Mouse (Mus musculus): ENCODE data around the gene Slc39a13.
"Not testable (repeated sequence)": the region's sequence is repeated elsewhere in the genome, so short reads cannot be mapped to it uniquely, and the experiment has no call there.

Slc39a13 gene

DNA sequence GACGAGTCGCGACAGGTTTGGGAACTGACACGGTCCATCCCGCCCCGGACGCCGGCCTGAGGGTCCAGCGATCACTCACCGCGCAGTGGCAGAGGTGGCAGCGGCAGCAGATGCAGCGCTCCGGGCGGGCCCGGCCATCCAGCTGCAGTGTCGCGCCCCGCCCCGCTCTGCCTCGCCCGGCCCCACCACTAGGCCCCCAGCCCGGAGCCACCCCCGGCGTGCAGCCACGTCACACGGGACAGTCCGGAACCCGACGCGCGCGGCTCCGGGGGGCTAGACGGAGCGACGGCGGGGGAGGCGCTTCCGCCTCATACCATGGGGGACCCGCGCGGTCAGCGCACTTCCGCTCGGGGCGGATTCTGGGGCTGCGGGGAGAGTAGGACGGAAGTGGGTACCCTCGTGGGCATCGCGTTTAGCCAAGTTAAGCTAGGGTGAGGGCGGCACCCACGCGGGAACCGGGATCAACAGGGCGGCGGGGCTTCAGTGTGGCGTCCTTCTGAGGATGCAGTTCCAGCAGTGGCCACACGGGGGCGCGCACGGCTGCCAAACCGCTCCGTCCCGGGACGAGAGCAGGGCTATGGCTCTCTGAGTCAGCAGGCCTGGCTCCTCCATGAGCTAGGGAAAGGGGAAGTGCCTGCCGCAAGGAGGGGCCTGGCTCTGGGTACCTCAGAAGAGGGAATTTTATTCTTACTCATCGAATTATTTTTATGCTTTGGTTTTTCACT is at the start of gene Slc39a13:
TSS of gene Slc39a13 (minus strand) at position 342 of the 725 bp plus-strand sequence.
- DNase-seq: peak; percentile 92

- no peak for DNase-seq
Observed at GRCm38 (mm10) chr2:91119551-91119950, 49.3 kb upstream of the Slc39a13 start.

GRCm38 (mm10) chr2:91119061-91119460 is 48.8 kb upstream of the Slc39a13 start:
- DNase-seq: no peak

DNA sequence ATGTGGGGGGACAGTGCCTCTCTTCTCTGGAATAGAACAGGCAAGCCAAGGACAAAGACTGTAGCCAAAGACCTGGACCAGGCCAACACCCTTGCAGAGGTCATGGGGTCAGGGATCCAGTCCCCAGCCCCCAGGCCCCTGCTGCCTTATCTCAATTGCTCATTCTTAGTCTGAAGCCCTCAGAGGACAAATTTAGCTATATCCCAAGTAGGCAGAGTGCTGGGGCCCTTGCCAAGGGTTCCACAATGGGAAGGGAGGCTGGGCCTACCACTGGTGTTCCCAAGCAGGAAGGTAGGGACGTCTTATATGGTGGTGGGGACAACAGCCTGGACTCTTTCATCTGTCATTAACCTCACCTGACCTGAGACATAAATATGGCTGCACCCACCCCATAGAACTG is 48.4 kb upstream of the Slc39a13 start:
- DNase-seq: no peak

- DNase-seq: no peak
Observed at GRCm38 (mm10) chr2:91117585-91118275, 47.5 kb upstream of the Slc39a13 start, which contains the start of gene Mybpc3. Mybpc3 (plus strand) TSS chr2:91118144.

- DNase-seq: no peak
Observed at GRCm38 (mm10) chr2:91116842-91117241, 46.6 kb upstream of the Slc39a13 start.

- no peak for DNase-seq
Observed at GRCm38 (mm10) chr2:91115578-91115970, 45.4 kb upstream of the Slc39a13 start.

DNA sequence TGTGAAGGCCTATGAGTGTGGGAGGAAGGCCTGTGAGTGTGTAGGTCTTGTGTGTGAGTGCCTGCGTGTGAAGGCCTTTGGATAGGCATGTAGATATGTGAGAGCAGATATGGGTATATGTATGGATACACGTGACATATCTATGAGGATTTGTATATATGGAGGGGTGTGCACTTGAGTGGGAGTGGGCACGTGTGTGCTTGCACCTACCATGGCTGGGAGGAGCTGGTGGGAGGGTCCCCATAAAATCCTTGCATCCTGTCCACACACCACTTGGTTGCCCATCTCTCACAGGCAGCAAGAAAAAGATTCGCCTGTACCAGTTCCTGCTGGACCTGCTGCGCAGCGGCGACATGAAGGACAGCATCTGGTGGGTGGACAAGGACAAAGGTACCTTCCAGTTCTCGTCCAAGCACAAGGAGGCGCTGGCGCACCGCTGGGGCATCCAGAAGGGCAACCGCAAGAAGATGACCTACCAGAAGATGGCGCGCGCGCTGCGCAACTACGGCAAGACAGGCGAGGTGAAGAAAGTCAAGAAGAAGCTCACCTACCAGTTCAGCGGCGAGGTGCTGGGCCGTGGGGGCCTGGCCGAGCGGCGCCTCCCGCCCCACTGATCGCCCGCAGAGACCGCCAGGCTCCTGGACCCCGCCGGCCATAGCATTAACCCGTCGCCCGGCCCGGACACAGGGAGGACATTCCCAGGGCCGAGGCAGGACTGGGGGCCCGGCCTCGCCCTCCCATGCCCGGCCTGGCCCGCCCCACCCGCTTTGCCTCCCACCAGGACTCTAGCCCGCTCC is 44.8 kb upstream of the Slc39a13 start:
- peak; percentile 96 for DNase-seq

DNA sequence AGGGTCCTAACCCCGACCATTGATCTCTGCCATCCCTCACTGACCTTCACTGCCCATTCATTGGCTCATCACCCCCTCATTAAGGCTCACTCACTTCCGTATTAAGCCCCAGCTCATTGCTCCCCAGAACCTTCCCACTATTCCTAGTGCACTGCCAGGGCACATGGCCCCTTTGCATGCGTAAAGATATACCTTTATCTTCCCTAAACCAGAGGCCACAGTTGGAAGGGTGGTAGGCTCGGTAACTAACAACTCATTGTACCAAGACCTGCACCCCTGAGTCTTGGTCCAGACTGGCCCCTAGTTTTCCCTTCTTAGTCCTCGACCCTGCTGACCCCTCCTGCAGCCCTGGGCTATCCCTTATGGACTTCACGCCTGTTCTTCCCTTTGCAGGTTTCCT is 43.6 kb upstream of the Slc39a13 start:
- no peak for DNase-seq

- DNase-seq: no peak
Observed at GRCm38 (mm10) chr2:91113334-91113733, 43.1 kb upstream of the Slc39a13 start.

GRCm38 (mm10) chr2:91112491-91112890 is 42.3 kb upstream of the Slc39a13 start:
- DNase-seq: no peak

DNA sequence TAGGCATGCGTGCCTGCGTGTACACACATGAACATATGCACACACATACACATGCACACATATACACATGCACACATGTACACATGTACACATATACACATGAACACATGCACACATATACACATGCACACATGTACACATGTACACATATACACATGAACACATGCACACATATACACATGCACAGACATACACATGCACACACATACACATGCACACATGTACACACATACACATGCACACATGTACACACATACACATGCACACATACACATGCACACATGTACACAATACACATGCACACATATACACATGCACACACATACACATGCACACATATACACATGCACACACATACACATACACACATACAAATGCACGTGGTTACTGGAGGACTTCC is 41.6 kb upstream of the Slc39a13 start:
- not testable (repeated sequence) for DNase-seq

- no peak for DNase-seq
Observed at GRCm38 (mm10) chr2:91110429-91110828, 40.2 kb upstream of the Slc39a13 start.

DNA sequence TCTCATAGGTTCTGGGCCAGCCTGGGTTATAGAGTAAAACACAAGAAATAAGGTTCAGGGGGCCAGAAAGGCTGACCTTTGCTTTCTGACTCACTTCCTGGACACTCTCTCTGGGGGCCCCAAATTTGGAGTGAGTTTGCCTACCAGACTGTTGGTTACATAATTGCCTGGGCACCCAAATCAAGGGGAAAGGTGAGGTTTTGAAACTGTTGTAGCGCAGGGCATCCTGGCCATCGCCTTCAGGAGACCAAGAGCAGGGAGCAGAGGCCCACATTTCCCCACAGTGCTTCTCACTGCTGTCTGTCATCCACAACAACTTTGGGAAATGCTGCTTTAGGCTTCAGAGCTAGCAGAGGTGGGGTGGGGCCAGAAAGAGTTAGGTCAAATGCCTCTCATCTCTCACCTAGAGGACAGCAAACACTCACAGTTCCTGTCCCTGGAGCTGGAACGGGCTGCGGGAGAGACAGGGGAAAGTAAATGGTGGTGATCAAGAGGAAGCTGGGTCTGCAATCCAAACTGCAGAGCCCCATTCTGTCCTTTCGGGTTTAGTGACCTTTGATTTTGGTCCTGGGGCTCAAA is 39.7 kb upstream of the Slc39a13 start:
- no peak for DNase-seq

GRCm38 (mm10) chr2:91109241-91109640 is 39.0 kb upstream of the Slc39a13 start:
- no peak for DNase-seq

DNA sequence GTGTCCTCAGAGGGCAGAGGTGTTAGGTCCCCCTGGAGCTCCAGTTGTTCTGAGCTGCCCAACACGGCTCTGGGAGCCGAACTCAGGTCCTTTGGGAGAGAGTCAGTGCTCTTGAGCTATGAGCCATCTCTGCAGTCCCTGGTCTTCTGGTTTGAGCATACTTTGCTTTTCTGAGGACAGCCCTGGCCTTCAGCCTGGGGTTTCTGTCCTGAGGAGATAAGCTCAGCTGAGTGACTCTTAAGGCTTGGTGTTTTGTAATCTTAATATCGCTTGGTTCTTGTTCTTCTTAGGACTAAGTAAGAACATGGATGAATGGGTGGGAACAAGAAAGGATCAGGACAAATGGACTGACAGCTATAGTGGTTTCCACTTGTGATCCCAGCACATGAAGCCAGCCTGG is 37.9 kb upstream of the Slc39a13 start:
- no peak for DNase-seq

DNA sequence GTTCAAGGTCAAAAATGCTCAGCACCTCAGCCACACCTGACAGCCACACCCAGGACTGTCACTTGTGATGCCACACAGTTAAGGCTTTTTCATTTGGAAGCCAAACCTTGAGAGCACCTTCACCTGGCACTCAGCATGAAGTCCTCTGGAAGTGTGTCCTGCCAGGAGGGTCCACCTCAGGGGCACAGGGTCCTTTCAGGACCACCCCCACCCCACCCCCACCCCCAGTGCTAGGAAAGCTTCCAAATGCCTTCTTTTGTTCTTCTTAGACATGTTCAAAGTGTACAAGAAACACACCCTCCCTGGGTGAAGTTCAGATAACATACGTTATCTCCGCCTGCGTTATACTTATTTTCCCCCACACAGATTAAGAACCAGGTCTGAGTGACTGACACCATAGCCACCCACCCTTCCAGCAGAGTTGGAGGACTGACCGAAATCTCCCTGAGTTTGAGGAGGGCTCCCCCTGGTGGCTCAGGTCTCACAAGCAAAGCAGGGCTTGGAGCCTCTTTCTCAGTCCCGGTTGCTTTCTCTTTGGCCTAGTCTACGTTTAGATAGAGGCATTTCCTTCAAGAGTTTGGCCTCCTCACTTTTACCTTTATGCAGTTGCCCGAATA is 31.0 kb upstream of the Slc39a13 start:
- DNase-seq: peak; percentile 96

- no peak for DNase-seq
Observed at GRCm38 (mm10) chr2:91098156-91098555, 27.9 kb upstream of the Slc39a13 start.

DNA sequence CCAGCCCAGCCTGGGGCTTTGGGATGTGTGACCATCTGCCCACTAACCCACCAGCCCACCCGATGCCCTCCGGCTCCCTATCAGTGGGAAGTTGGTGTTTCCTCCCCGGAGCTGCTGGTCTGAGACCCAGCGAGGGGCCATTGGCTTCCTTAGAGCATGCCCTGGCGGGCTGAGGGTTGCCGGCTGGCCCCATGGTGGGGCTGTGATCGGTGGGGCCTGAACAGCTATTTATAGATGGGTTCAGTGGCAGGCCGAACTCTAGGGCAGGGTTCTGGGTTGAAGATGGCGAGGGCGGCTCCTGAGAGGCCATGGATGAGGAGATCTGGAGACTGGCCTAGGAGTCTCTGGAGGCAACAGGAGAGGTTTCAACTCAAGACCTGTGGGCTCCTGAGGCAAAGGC is 26.8 kb upstream of the Slc39a13 start:
- no peak for DNase-seq

- no peak for DNase-seq
Observed at GRCm38 (mm10) chr2:91096524-91096923, 26.3 kb upstream of the Slc39a13 start.

DNA sequence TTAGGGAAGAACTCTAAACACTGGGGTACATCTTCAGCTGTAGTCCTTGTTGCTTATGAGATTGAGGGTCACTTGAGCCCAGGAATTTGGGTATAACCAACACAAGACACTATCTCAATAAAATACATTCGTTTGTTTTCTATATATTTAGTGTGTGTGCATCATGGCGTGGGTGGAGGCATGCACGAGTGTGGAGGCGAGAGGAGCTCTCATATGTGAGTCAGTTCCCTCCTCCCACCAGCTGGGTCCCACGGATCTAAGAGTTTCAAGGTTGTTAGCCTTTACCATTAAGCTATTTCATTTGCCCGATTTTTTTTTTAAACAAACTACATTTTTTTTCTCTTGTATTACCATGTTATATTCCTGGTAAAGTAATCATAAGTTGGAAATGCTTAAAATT is 20.6 kb upstream of the Slc39a13 start:
- DNase-seq: no peak

- no peak for DNase-seq
Observed at GRCm38 (mm10) chr2:91090208-91090607, 20.0 kb upstream of the Slc39a13 start.

- no peak for DNase-seq
Observed at GRCm38 (mm10) chr2:91088987-91089386, 18.8 kb upstream of the Slc39a13 start.
